Comparison of ENCODE assay signal across 8 mouse cellular contexts in genomic region chr14:76874542-76875265, GRCm38 (mm10).
DNase-seq lines count a peak whose midpoint lies in the region; ATAC-seq and TF ChIP-seq lines count a peak whose summit lies in the region.

No protein-coding gene starts in this region.

- H3K36me3 ChIP-seq in hindbrain, embryonic 15.5 days, result no peaks in the 10 kb centered on the region
- no peaks in the 10 kb centered on the region for H3K36me3 ChIP-seq in lung, embryonic 16.5 days (ENCODE audit: control insufficient read depth, insufficient read depth, low read length)
- no peaks in the 10 kb centered on the region for H3K36me3 ChIP-seq in stomach, postnatal 0 days (ENCODE audit: control insufficient read depth, insufficient read depth, low read length)
- no peaks in the 10 kb centered on the region for H3K36me3 ChIP-seq in thymus, adult 2 months (ENCODE audit: control insufficient read depth, insufficient read depth, low read length)

- H3K27ac ChIP-seq in hindbrain, embryonic 15.5 days (replicated peaks), result peak overlapping the region; percentile 72
- H3K27ac ChIP-seq in lung, embryonic 16.5 days (ENCODE audit: low read length), result peak overlapping the region; percentile 90
- H3K27ac ChIP-seq in stomach, postnatal 0 days (replicated peaks), result peak overlapping the region; percentile 85
- H3K27ac ChIP-seq in thymus, adult 2 months (ENCODE audit: control insufficient read depth, insufficient read depth, low read length), result no peak overlapping the region

- no peaks in the 10 kb centered on the region for H3K9me3 ChIP-seq in hindbrain, embryonic 15.5 days
- no peaks in the 10 kb centered on the region for H3K9me3 ChIP-seq in lung, embryonic 16.5 days (ENCODE audit: control insufficient read depth, low read length)
- no peaks in the 10 kb centered on the region for H3K9me3 ChIP-seq in stomach, postnatal 0 days (ENCODE audit: control insufficient read depth, low read length)

- peak; percentile 79; the same call in 1 of the 2 replicates for ATAC-seq in hindbrain, embryonic 15.5 days (ENCODE audit: low FRiP score, low read depth)
- peak; percentile 94 for ATAC-seq in lung, embryonic 16.5 days (ENCODE audit: low read depth)
- ATAC-seq in stomach, postnatal 0 days (ENCODE audit: low FRiP score, low TSS enrichment), result peak; percentile 99

- H3K4me1 ChIP-seq in hindbrain, embryonic 15.5 days (replicated peaks), result peaks cover 18% of the 10 kb centered on the region
- H3K4me1 ChIP-seq in lung, embryonic 16.5 days (replicated peaks; ENCODE audit: control insufficient read depth, insufficient read depth, low read length), result peaks cover 29% of the 10 kb centered on the region
- peaks cover 9% of the 10 kb centered on the region for H3K4me1 ChIP-seq in stomach, postnatal 0 days (replicated peaks; ENCODE audit: control insufficient read depth, insufficient read depth)
- no peaks in the 10 kb centered on the region for H3K4me1 ChIP-seq in thymus, adult 2 months (replicated peaks; ENCODE audit: control insufficient read depth, insufficient read depth, low read length)

- TF ChIP-seq POLR2A in brain, embryonic 14.5 days (IDR thresholded peaks at IDR 0.05; ENCODE audit: borderline replicate concordance, extremely low read depth, insufficient read depth, insufficient read length, poor library complexity, severe bottlenecking), result no peak
- TF ChIP-seq POLR2A in thymus, adult 2 months (IDR thresholded peaks at IDR 0.05; ENCODE audit: control insufficient read depth, extremely low read depth, insufficient read depth, low read length, poor library complexity), result no peak

- no peaks in the 10 kb centered on the region for H3K27me3 ChIP-seq in hindbrain, embryonic 15.5 days
- H3K27me3 ChIP-seq in lung, embryonic 16.5 days (ENCODE audit: control insufficient read depth, insufficient read depth, low read depth, low read length), result no peaks in the 10 kb centered on the region
- no peaks in the 10 kb centered on the region for H3K27me3 ChIP-seq in stomach, postnatal 0 days (ENCODE audit: control insufficient read depth, insufficient read depth, low read length)
- no peaks in the 10 kb centered on the region for H3K27me3 ChIP-seq in thymus, adult 2 months (ENCODE audit: control insufficient read depth, insufficient read depth, low read length)

- H3K4me3 ChIP-seq in hindbrain, embryonic 15.5 days, result no peak overlapping the region
- no peak overlapping the region for H3K4me3 ChIP-seq in lung, embryonic 16.5 days (ENCODE audit: low read length)
- H3K4me3 ChIP-seq in stomach, postnatal 0 days (ENCODE audit: low read depth, low read length), result no peak overlapping the region
- H3K4me3 ChIP-seq in thymus, adult 2 months (ENCODE audit: control insufficient read depth, insufficient read depth, low read length), result no peak overlapping the region

- H3K9ac ChIP-seq in hindbrain, embryonic 15.5 days, result no peak overlapping the region
- no peak overlapping the region for H3K9ac ChIP-seq in lung, embryonic 16.5 days (ENCODE audit: low read length)
- 0 out of 2 replicates have a peak overlapping the region, but pooled peaks have one; percentile 8 for H3K9ac ChIP-seq in stomach, postnatal 0 days (ENCODE audit: low read length)

- WGBS in hindbrain, embryonic 15.5 days, result 21% methylated on average over 8 of the region's 8 CpGs
- WGBS in lung, embryonic 16.5 days, result 19% methylated on average over 8 of the region's 8 CpGs
- 17% methylated on average over 8 of the region's 8 CpGs for WGBS in stomach, postnatal 0 days
- WGBS in thymus, adult 2 months, result 91% methylated on average over 8 of the region's 8 CpGs

- TF ChIP-seq EP300 in stomach, postnatal 0 days (optimal IDR thresholded peaks at IDR 0.05), result no peak

- no peak overlapping the region for H3K4me2 ChIP-seq in hindbrain, embryonic 15.5 days
- peak overlapping the region; percentile 37 for H3K4me2 ChIP-seq in lung, embryonic 16.5 days (ENCODE audit: low read depth, low read length)
- no peak overlapping the region for H3K4me2 ChIP-seq in stomach, postnatal 0 days (replicated peaks; ENCODE audit: low read depth)

- no peak for TF ChIP-seq CTCF in brain, embryonic 14.5 days (IDR thresholded peaks at IDR 0.05; ENCODE audit: borderline replicate concordance, extremely low read depth, insufficient read depth, insufficient read length)
- TF ChIP-seq CTCF in stomach, postnatal 0 days (IDR thresholded peaks at IDR 0.05; ENCODE audit: low read depth), result no peak
- no peak for TF ChIP-seq CTCF in thymus, adult 2 months (IDR thresholded peaks at IDR 0.05; ENCODE audit: borderline replicate concordance, control insufficient read depth, extremely low read depth, insufficient read depth, low read length, poor library complexity)

- DNase-seq in adrenal gland, adult 2 months, result peak; percentile 46
- DNase-seq in adrenal gland, adult 8-10 months, result no peak
- peak; percentile 78 for DNase-seq in brain, embryonic 14.5 days (ENCODE audit: low read depth)
- peak; percentile 64 for DNase-seq in stomach, postnatal 0 days (ENCODE audit: low spot score)
- DNase-seq in right cerebral cortex, postnatal 4 days, result no peak
- no peak for DNase-seq in thymus, adult 2 months

Comparison
In these comparisons a context has a peak if more than half of its experiments do, and no peak if none do; other contexts are left out.
1. DNase-seq: peak in adrenal gland, adult 2 months (single experiment), brain, embryonic 14.5 days (single experiment) and stomach, postnatal 0 days (single experiment); none in adrenal gland, adult 8-10 months (single experiment), right cerebral cortex, postnatal 4 days (single experiment) and thymus, adult 2 months (single experiment).
2. Peak in every context shown above with its lines, with median percentiles within 50 percentile points of each other: ATAC-seq.